Mouse (Mus musculus): ENCODE measurements around the gene Net1.
"Not testable (repeated sequence)": the region's sequence is repeated elsewhere in the genome, so short reads cannot be mapped to it uniquely, and the experiment has no call there.

The Net1 gene

DNA sequence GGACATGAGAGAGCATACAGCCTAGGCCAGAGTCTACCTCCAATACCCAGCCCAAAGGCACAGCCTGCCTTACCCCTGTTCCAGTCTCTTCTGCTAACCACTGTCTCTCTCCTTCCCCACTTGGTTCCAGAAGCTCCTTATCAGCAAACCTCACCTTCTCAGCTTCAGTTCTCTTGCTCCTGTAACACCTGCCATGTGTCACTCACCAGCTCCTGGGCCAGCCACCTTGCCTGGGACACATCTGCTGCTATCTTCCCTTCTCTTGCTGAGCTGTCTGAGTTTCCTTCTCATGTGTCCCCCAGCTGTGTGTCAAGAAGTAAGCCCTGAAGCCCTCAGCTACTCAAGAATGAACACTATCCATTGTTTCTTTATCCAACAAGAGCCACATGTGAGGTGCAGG, 77.4 kb downstream of the Net1 start:
- ATAC-seq (ENCODE audit: insufficient number of reproducible peaks, low FRiP score, low TSS enrichment) = not testable (repeated sequence)

GRCm38 (mm10) chr13:3837312-3837807, 80.7 kb downstream of the Net1 start, which contains the start of gene Calm4:
Gene Calm4 (plus strand): TSS chr13:3837757.
- not testable (repeated sequence) for ATAC-seq (ENCODE audit: insufficient number of reproducible peaks, low FRiP score, low TSS enrichment)

- not testable (repeated sequence) for ATAC-seq (ENCODE audit: insufficient number of reproducible peaks, low FRiP score, low TSS enrichment)
Observed at GRCm38 (mm10) chr13:3833644-3834043, 84.4 kb downstream of the Net1 start.

DNA sequence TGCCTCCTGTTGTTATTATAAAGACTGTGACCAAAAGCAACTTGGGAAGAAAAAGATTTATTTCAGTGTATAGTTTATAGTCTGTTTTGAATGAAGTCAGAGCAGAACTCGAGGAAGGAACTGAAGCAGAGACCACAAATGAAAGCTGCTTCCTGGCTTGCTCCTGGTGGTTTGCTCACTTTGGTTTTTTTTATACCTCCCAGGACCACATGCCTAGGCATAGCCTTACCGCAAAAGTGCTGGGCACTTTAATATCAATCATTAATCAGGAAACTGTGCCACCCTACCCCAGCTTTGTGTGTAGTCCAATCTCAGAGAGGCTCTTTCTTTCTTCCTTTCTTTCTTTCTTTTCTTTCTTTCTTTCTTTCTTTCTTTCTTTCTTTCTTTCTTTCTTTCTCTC, 85.6 kb downstream of the Net1 start:
- ATAC-seq (ENCODE audit: insufficient number of reproducible peaks, low FRiP score, low TSS enrichment) = no peak
